Mouse (Mus musculus): ENCODE measurements around the gene Jarid2.

Gene Jarid2

GRCm38 (mm10) chr13:44852024-44852423 lies 122.8 kb downstream of the Jarid2 start:
- no peak for DNase-seq

- no peak for DNase-seq
Measured at GRCm38 (mm10) chr13:44865566-44865965, 136.3 kb downstream of the Jarid2 start.

GRCm38 (mm10) chr13:44868037-44868650 lies 138.9 kb downstream of the Jarid2 start:
- DNase-seq: peak; percentile 15

GRCm38 (mm10) chr13:44869418-44870119 lies 140.3 kb downstream of the Jarid2 start:
- peak; percentile 97 for DNase-seq

- no peak for DNase-seq
Measured at GRCm38 (mm10) chr13:44876799-44877198, 147.5 kb downstream of the Jarid2 start.

- peak; percentile 15 for DNase-seq
Measured at GRCm38 (mm10) chr13:44881001-44881400, 151.7 kb downstream of the Jarid2 start.

- no peak for DNase-seq
Measured at GRCm38 (mm10) chr13:44886221-44886620, 156.9 kb downstream of the Jarid2 start.

GRCm38 (mm10) chr13:44890612-44891011 lies 161.3 kb downstream of the Jarid2 start:
- DNase-seq: no peak

- DNase-seq: no peak
Measured at GRCm38 (mm10) chr13:44891813-44892730, 162.8 kb downstream of the Jarid2 start.

GRCm38 (mm10) chr13:44896211-44896610 lies 166.9 kb downstream of the Jarid2 start:
- DNase-seq: no peak

- no peak for DNase-seq
Measured at GRCm38 (mm10) chr13:44902299-44902698, 173.0 kb downstream of the Jarid2 start.

- no peak for DNase-seq
Measured at GRCm38 (mm10) chr13:44903416-44903815, 174.1 kb downstream of the Jarid2 start.

- DNase-seq: no peak
Measured at GRCm38 (mm10) chr13:44904271-44904670, 175.0 kb downstream of the Jarid2 start.

GRCm38 (mm10) chr13:44906141-44906540 lies 176.9 kb downstream of the Jarid2 start:
- peak; percentile 79 for DNase-seq

GRCm38 (mm10) chr13:44907702-44908101 lies 178.4 kb downstream of the Jarid2 start:
- peak; percentile 87 for DNase-seq

- DNase-seq: no peak
Measured at GRCm38 (mm10) chr13:44908790-44909189, 179.5 kb downstream of the Jarid2 start.

GRCm38 (mm10) chr13:44912851-44913250 lies 183.6 kb downstream of the Jarid2 start:
- peak; percentile 65 for DNase-seq

- peak; percentile 85 for DNase-seq
Measured at GRCm38 (mm10) chr13:44913560-44913959, 184.3 kb downstream of the Jarid2 start.

GRCm38 (mm10) chr13:44915382-44915781 lies 186.1 kb downstream of the Jarid2 start:
- no peak for DNase-seq

- no peak for DNase-seq
Measured at GRCm38 (mm10) chr13:44915945-44916344, 186.7 kb downstream of the Jarid2 start.

- DNase-seq: no peak
Measured at GRCm38 (mm10) chr13:44917202-44917601, 187.9 kb downstream of the Jarid2 start.

- no peak for DNase-seq
Measured at GRCm38 (mm10) chr13:44918269-44918668, 189.0 kb downstream of the Jarid2 start.

GRCm38 (mm10) chr13:44921095-44921494 lies 191.8 kb downstream of the Jarid2 start:
- no peak for DNase-seq
